ENCODE assay signal across 8 mouse cellular contexts in genomic region chr14:119098851-119099569, GRCm38 (mm10). TPM values are rescaled to one million over a fixed set of nuclear protein-coding genes. Genes with fewer than 3 reads are reported as not detected.
A peak's percentile ranks its signal among the peaks of the same experiment; 100 is the strongest.
DNase-seq lines count a peak whose midpoint lies in the region; ATAC-seq and TF ChIP-seq lines count a peak whose summit lies in the region.

Gene Uggt2, minus strand, starts transcription at chr14:119099430.

- peak within 1 kb of the TSS; percentile 70 for H3K4me2 ChIP-seq in forebrain, embryonic 14.5 days (ENCODE audit: low read length)
- peak within 1 kb of the TSS; percentile 95 for H3K4me2 ChIP-seq in heart, embryonic 16.5 days (ENCODE audit: low read depth, low read length)
- peak within 1 kb of the TSS; percentile 69 for H3K4me2 ChIP-seq in liver, embryonic 12.5 days

- no peak within 1 kb of the TSS for H3K27ac ChIP-seq in ES-E14 (ENCODE audit: insufficient read depth, low read depth, low read length, poor library complexity, severe bottlenecking)
- peak within 1 kb of the TSS; percentile 76 for H3K27ac ChIP-seq in forebrain, embryonic 14.5 days (ENCODE audit: low read depth, low read length)
- peak within 1 kb of the TSS; percentile 30; the same call in 1 of the 2 replicates for H3K27ac ChIP-seq in heart, embryonic 16.5 days (ENCODE audit: low read length)
- no peak within 1 kb of the TSS for H3K27ac ChIP-seq in liver, embryonic 12.5 days

- H3K9ac ChIP-seq in ES-E14 (ENCODE audit: insufficient read depth, low read depth, low read length, poor library complexity, severe bottlenecking), result peak within 1 kb of the TSS; percentile 81
- peak within 1 kb of the TSS; percentile 89 for H3K9ac ChIP-seq in forebrain, embryonic 14.5 days (ENCODE audit: low read length)
- peak within 1 kb of the TSS; percentile 88 for H3K9ac ChIP-seq in heart, embryonic 16.5 days (ENCODE audit: low read length)
- peak within 1 kb of the TSS; percentile 42 for H3K9ac ChIP-seq in liver, embryonic 12.5 days

- peak; percentile 98 for ATAC-seq in forebrain, embryonic 14.5 days
- peak; percentile 89 for ATAC-seq in heart, embryonic 16.5 days (replicated peaks; ENCODE audit: extremely low read depth, insufficient read depth, low FRiP score)
- peak; percentile 79 for ATAC-seq in liver, embryonic 12.5 days

- no peaks in the 10 kb centered on the region for H3K36me3 ChIP-seq in ES-E14 (ENCODE audit: control insufficient read depth, insufficient read depth, low read length, poor library complexity, severe bottlenecking)
- 0 out of 2 replicates have a peak, but pooled peaks cover 2% of the 10 kb centered on the region for H3K36me3 ChIP-seq in forebrain, embryonic 14.5 days (ENCODE audit: control insufficient read depth, insufficient read depth, low read length)
- no peaks in the 10 kb centered on the region for H3K36me3 ChIP-seq in heart, embryonic 16.5 days (ENCODE audit: control insufficient read depth, insufficient read depth)
- H3K36me3 ChIP-seq in liver, embryonic 12.5 days, result no peaks in the 10 kb centered on the region

- WGBS in forebrain, embryonic 14.5 days, result under 1% methylated on average over 63 of the region's 72 CpGs
- WGBS in heart, embryonic 16.5 days, result under 1% methylated on average over 72 of the region's 72 CpGs
- WGBS in liver, embryonic 12.5 days (ENCODE audit: insufficient replicate concordance), result under 1% methylated on average over 68 of the region's 72 CpGs

- no peaks in the 10 kb centered on the region for H3K4me1 ChIP-seq in ES-E14 (ENCODE audit: control insufficient read depth in 2 of 2, insufficient read depth in 2 of 2, low read length in 2 of 2, poor library complexity in 1 of 2)
- H3K4me1 ChIP-seq in forebrain, embryonic 14.5 days (ENCODE audit: control insufficient read depth, insufficient read depth, low read length), result peaks cover 7% of the 10 kb centered on the region; the same call in 1 of the 2 replicates
- H3K4me1 ChIP-seq in heart, embryonic 16.5 days (ENCODE audit: control insufficient read depth, insufficient read depth, low read length), result peaks cover 6% of the 10 kb centered on the region; the same call in 1 of the 2 replicates
- peaks cover 2% of the 10 kb centered on the region; the same call in 1 of the 2 replicates for H3K4me1 ChIP-seq in liver, embryonic 12.5 days

- H3K9me3 ChIP-seq in ES-E14 (ENCODE audit: control insufficient read depth, insufficient read depth, low read depth, low read length), result no peaks in the 10 kb centered on the region
- H3K9me3 ChIP-seq in forebrain, embryonic 14.5 days (replicated peaks; ENCODE audit: control insufficient read depth, low read length), result no peaks in the 10 kb centered on the region
- H3K9me3 ChIP-seq in heart, embryonic 16.5 days (replicated peaks; ENCODE audit: control insufficient read depth, low read length), result no peaks in the 10 kb centered on the region
- H3K9me3 ChIP-seq in liver, embryonic 12.5 days (replicated peaks), result no peaks in the 10 kb centered on the region

- H3K27me3 ChIP-seq in forebrain, embryonic 14.5 days (replicated peaks; ENCODE audit: control insufficient read depth, insufficient read depth, low read length), result no peaks in the 10 kb centered on the region
- H3K27me3 ChIP-seq in heart, embryonic 16.5 days (ENCODE audit: control insufficient read depth, insufficient read depth, low read length), result no peaks in the 10 kb centered on the region
- H3K27me3 ChIP-seq in liver, embryonic 12.5 days (replicated peaks), result peaks cover 30% of the 10 kb centered on the region

- in situ Hi-C loops in ES-E14 (cut with MboI; ENCODE audit: low sequenced_read_pairs in 2 of 2, unreplicated experiment in 2 of 2), result no loop called here

- DNase-seq in ES-E14 (ENCODE audit: low read depth, low spot score), result no peak
- DNase-seq in cerebellum, adult 11 months, result peak; percentile 94
- peak; percentile 90 for DNase-seq in forebrain, embryonic 14.5 days (ENCODE audit: low spot score)
- peak; percentile 72 to 89 for DNase-seq in kidney, postnatal 36 days
- DNase-seq in neural tube, embryonic 10.5 days (ENCODE audit: extremely low spot score, low spot score), result peak; percentile 93
- peak; percentile 84 for DNase-seq in testis, postnatal 14 days (ENCODE audit: low spot score)

- peak within 1 kb of the TSS; percentile 87 to 94 for H3K4me3 ChIP-seq in ES-E14 (ENCODE audit: insufficient read depth in 1 of 2, low read depth in 1 of 2, low read length in 2 of 2, poor library complexity in 1 of 2, severe bottlenecking in 1 of 2)
- H3K4me3 ChIP-seq in forebrain, embryonic 14.5 days (ENCODE audit: low read depth, low read length), result peak within 1 kb of the TSS; percentile 77
- H3K4me3 ChIP-seq in heart, embryonic 16.5 days (ENCODE audit: low read length), result peak within 1 kb of the TSS; percentile 86
- peak within 1 kb of the TSS; percentile 57 for H3K4me3 ChIP-seq in liver, embryonic 12.5 days

TF ChIP-seq in ES-E14, 5 proteins besides CTCF, POLR2A, EP300 and RAD21:
- no peak for TF ChIP-seq MAFK (IDR thresholded peaks at IDR 0.05; ENCODE audit: insufficient read depth, low read depth, low read length)
- TF ChIP-seq HCFC1 (IDR thresholded peaks at IDR 0.05; ENCODE audit: borderline replicate concordance, insufficient read depth, low read length), result no peak
- TF ChIP-seq CHD2 (IDR thresholded peaks at IDR 0.05; ENCODE audit: low read depth, low read length), result no peak
- no peak for TF ChIP-seq ZC3H11A (IDR thresholded peaks at IDR 0.05; ENCODE audit: borderline replicate concordance, low read depth, low read length)
- TF ChIP-seq ZNF384 (IDR thresholded peaks at IDR 0.05; ENCODE audit: low read depth, low read length), result no peak

RNA-seq across cellular contexts. Expression of gene Uggt2, which starts in this region (rescaled TPM):
- total RNA-seq in ES-E14 (2012; rRNA removed), result 4.5 and 5.4 TPM in 2 replicates
- polyA plus RNA-seq in forebrain, embryonic 14.5 days (2014; fragmentation: Nextera tagmentation; extraction: Ambion mirVana), result 7.3 and 13.3 TPM in 2 replicates
- 5.3 and 6.1 TPM in 2 replicates for polyA plus RNA-seq in heart, embryonic 16.5 days (2015; fragmentation: Nextera tagmentation; extraction: Ambion mirVana)
- 2.7 and 3.2 TPM in 2 replicates for polyA plus RNA-seq in liver, embryonic 12.5 days (2016; fragmentation: Nextera tagmentation; extraction: Ambion mirVana)

Comparison
In these comparisons a context has a peak if more than half of its experiments do, and no peak if none do; other contexts are left out.
1. H3K27ac ChIP-seq: peak in forebrain, embryonic 14.5 days (single experiment) and heart, embryonic 16.5 days (single experiment); none in ES-E14 (single experiment) and liver, embryonic 12.5 days (single experiment).
2. Peak in every context shown above with its lines, with median percentiles within 50 percentile points of each other: H3K4me3 ChIP-seq, H3K9ac ChIP-seq, ATAC-seq and H3K4me2 ChIP-seq.